Mouse (Mus musculus): ENCODE results near the gene Aym1. TPM values are rescaled to one million over a fixed set of nuclear protein-coding genes. Genes with fewer than 3 reads are reported as not detected.
"Not testable (repeated sequence)": the region's sequence is repeated elsewhere in the genome, so short reads cannot be mapped to it uniquely, and the experiment has no call there.

Gene Aym1
- polyA plus RNA-seq, 1 experiment from 2014 or later: not detected

GRCm38 (mm10) chr5:113362258-113362996 lies 5.3 kb downstream of the Aym1 start:
- WGBS: 84% methylated on average over 9 of the region's 9 CpGs
- DNase-seq (ENCODE audit: low spot score): no peak
- Histone ChIP-seq H3K4me1 (replicated peaks; ENCODE audit: control insufficient read depth, insufficient read depth, low read length) (0 out of 2 replicates have a peak, but pooled peaks cover 4% of the 10 kb centered on the region), H3K4me2 (replicated peaks; ENCODE audit: low read depth, low read length) (no peak overlapping the region), H3K9ac (ENCODE audit: low read depth, low read length) (no peak overlapping the region), H3K9me3 (ENCODE audit: control insufficient read depth, low read length) (no peaks in the 10 kb centered on the region), H3K36me3 (ENCODE audit: control insufficient read depth, insufficient read depth, low read length) (no peaks in the 10 kb centered on the region), H3K27ac (ENCODE audit: low read depth, low read length) (no peak overlapping the region), H3K4me3 (ENCODE audit: low read depth, low read length) (no peak overlapping the region), H3K27me3 (ENCODE audit: control insufficient read depth, insufficient read depth, low read length) (0 out of 2 replicates have a peak, but pooled peaks cover 3% of the 10 kb centered on the region)
- no peak for ATAC-seq (ENCODE audit: low FRiP score)

- H3K9me3 ChIP-seq (ENCODE audit: control insufficient read depth, low read length): no peaks in the 10 kb centered on the region
- no peak for DNase-seq (ENCODE audit: low spot score)
Observed at GRCm38 (mm10) chr5:113363177-113363576, 6.1 kb downstream of the Aym1 start.

GRCm38 (mm10) chr5:113365921-113366320 lies 8.8 kb downstream of the Aym1 start:
- DNase-seq (ENCODE audit: low spot score) (peak; percentile 89), ATAC-seq (ENCODE audit: low FRiP score) (no peak)
- no peaks in the 10 kb centered on the region for H3K9me3 ChIP-seq (ENCODE audit: control insufficient read depth, low read length)
- no peak overlapping the region for H3K4me3 ChIP-seq (ENCODE audit: low read depth, low read length)
- 0 out of 2 replicates have a peak, but pooled peaks cover 3% of the 10 kb centered on the region for H3K27me3 ChIP-seq (ENCODE audit: control insufficient read depth, insufficient read depth, low read length)
- WGBS: 4% methylated on average over 20 of the region's 20 CpGs
- no peak overlapping the region for H3K27ac ChIP-seq (ENCODE audit: low read depth, low read length)
- no peaks in the 10 kb centered on the region for H3K36me3 ChIP-seq (ENCODE audit: control insufficient read depth, insufficient read depth, low read length)
- no peak overlapping the region; the same call in 1 of the 2 replicates for H3K4me2 ChIP-seq (replicated peaks; ENCODE audit: low read depth, low read length)
- H3K9ac ChIP-seq (ENCODE audit: low read depth, low read length): no peak overlapping the region
- no peaks in the 10 kb centered on the region for H3K4me1 ChIP-seq (replicated peaks; ENCODE audit: control insufficient read depth, insufficient read depth, low read length)

More at GRCm38 (mm10) chr5:113363177-113363576, 6.1 kb downstream of the Aym1 start:
- Histone ChIP-seq H3K27ac (ENCODE audit: low read depth, low read length) (no peak overlapping the region), H3K4me3 (ENCODE audit: low read depth, low read length) (no peak overlapping the region), H3K9ac (ENCODE audit: low read depth, low read length) (no peak overlapping the region), H3K4me2 (replicated peaks; ENCODE audit: low read depth, low read length) (no peak overlapping the region), H3K27me3 (ENCODE audit: control insufficient read depth, insufficient read depth, low read length) (0 out of 2 replicates have a peak, but pooled peaks cover 3% of the 10 kb centered on the region), H3K36me3 (ENCODE audit: control insufficient read depth, insufficient read depth, low read length) (no peaks in the 10 kb centered on the region), H3K4me1 (replicated peaks; ENCODE audit: control insufficient read depth, insufficient read depth, low read length) (0 out of 2 replicates have a peak, but pooled peaks cover 4% of the 10 kb centered on the region)
- 90% methylated on average over 8 of the region's 8 CpGs for whole genome bisulfite sequencing
- no peak for ATAC-seq (ENCODE audit: low FRiP score)

GRCm38 (mm10) chr5:113367726-113368125 lies 10.6 kb downstream of the Aym1 start:
- H3K27me3 ChIP-seq (ENCODE audit: control insufficient read depth, insufficient read depth, low read length); H3K4me2 ChIP-seq (replicated peaks; ENCODE audit: low read depth, low read length); H3K4me3 ChIP-seq (ENCODE audit: low read depth, low read length); DNase-seq (ENCODE audit: low spot score); H3K27ac ChIP-seq (ENCODE audit: low read depth, low read length); H3K4me1 ChIP-seq (replicated peaks; ENCODE audit: control insufficient read depth, insufficient read depth, low read length); ATAC-seq (ENCODE audit: low FRiP score); H3K9ac ChIP-seq (ENCODE audit: low read depth, low read length); H3K9me3 ChIP-seq (ENCODE audit: control insufficient read depth, low read length); H3K36me3 ChIP-seq (ENCODE audit: control insufficient read depth, insufficient read depth, low read length): not testable (repeated sequence)

- H3K4me2 ChIP-seq (replicated peaks; ENCODE audit: low read depth, low read length): no peak overlapping the region
- H3K27ac ChIP-seq (ENCODE audit: low read depth, low read length): no peak overlapping the region
- H3K36me3 ChIP-seq (ENCODE audit: control insufficient read depth, insufficient read depth, low read length): no peaks in the 10 kb centered on the region
- DNase-seq (ENCODE audit: low spot score) (no peak), ATAC-seq (ENCODE audit: low FRiP score) (no peak)
- H3K4me1 ChIP-seq (replicated peaks; ENCODE audit: control insufficient read depth, insufficient read depth, low read length): peaks cover 3% of the 10 kb centered on the region; the same call in 1 of the 2 replicates
- H3K9ac ChIP-seq (ENCODE audit: low read depth, low read length): no peak overlapping the region
- no peaks in the 10 kb centered on the region for H3K27me3 ChIP-seq (ENCODE audit: control insufficient read depth, insufficient read depth, low read length)
- no peak overlapping the region for H3K4me3 ChIP-seq (ENCODE audit: low read depth, low read length)
- WGBS: 84% methylated on average over 17 of the region's 17 CpGs
- H3K9me3 ChIP-seq (ENCODE audit: control insufficient read depth, low read length): no peaks in the 10 kb centered on the region
Observed at GRCm38 (mm10) chr5:113369262-113369868, 12.3 kb downstream of the Aym1 start.

- DNase-seq (ENCODE audit: low spot score) (no peak), ATAC-seq (ENCODE audit: low FRiP score) (no peak)
- Histone ChIP-seq H3K4me3 (ENCODE audit: low read depth, low read length) (no peak overlapping the region), H3K4me1 (replicated peaks; ENCODE audit: control insufficient read depth, insufficient read depth, low read length) (peaks cover 3% of the 10 kb centered on the region; the same call in 1 of the 2 replicates), H3K36me3 (ENCODE audit: control insufficient read depth, insufficient read depth, low read length) (no peaks in the 10 kb centered on the region), H3K4me2 (replicated peaks; ENCODE audit: low read depth, low read length) (no peak overlapping the region), H3K9me3 (ENCODE audit: control insufficient read depth, low read length) (no peaks in the 10 kb centered on the region), H3K27me3 (ENCODE audit: control insufficient read depth, insufficient read depth, low read length) (no peaks in the 10 kb centered on the region), H3K9ac (ENCODE audit: low read depth, low read length) (no peak overlapping the region), H3K27ac (ENCODE audit: low read depth, low read length) (no peak overlapping the region)
- 68% methylated on average over 4 of the region's 4 CpGs for WGBS
Observed at GRCm38 (mm10) chr5:113372449-113372848, 15.4 kb downstream of the Aym1 start.

- H3K4me2 ChIP-seq (replicated peaks; ENCODE audit: low read depth, low read length): peak overlapping the region; percentile 65
- H3K9me3 ChIP-seq (ENCODE audit: control insufficient read depth, low read length): no peaks in the 10 kb centered on the region
- DNase-seq (ENCODE audit: low spot score): peak; percentile 90
- H3K27ac ChIP-seq (ENCODE audit: low read depth, low read length): 0 out of 2 replicates have a peak overlapping the region, but pooled peaks have one; percentile 7
- H3K9ac ChIP-seq (ENCODE audit: low read depth, low read length): peak overlapping the region; percentile 50
- ATAC-seq (ENCODE audit: low FRiP score): peak; percentile 43; the same call in 1 of the 2 replicates
- no peaks in the 10 kb centered on the region for H3K27me3 ChIP-seq (ENCODE audit: control insufficient read depth, insufficient read depth, low read length)
- no peaks in the 10 kb centered on the region for H3K36me3 ChIP-seq (ENCODE audit: control insufficient read depth, insufficient read depth, low read length)
- WGBS: 2% methylated on average over 33 of the region's 33 CpGs
- peaks cover 3% of the 10 kb centered on the region; the same call in 1 of the 2 replicates for H3K4me1 ChIP-seq (replicated peaks; ENCODE audit: control insufficient read depth, insufficient read depth, low read length)
- H3K4me3 ChIP-seq (ENCODE audit: low read depth, low read length): peak overlapping the region; percentile 23
Observed at GRCm38 (mm10) chr5:113372995-113373950, 16.2 kb downstream of the Aym1 start.

- H3K4me2 ChIP-seq (replicated peaks; ENCODE audit: low read depth, low read length): no peak overlapping the region
- peaks cover 3% of the 10 kb centered on the region; the same call in 1 of the 2 replicates for H3K4me1 ChIP-seq (replicated peaks; ENCODE audit: control insufficient read depth, insufficient read depth, low read length)
- no peak overlapping the region for H3K4me3 ChIP-seq (ENCODE audit: low read depth, low read length)
- H3K27me3 ChIP-seq (ENCODE audit: control insufficient read depth, insufficient read depth, low read length): no peaks in the 10 kb centered on the region
- DNase-seq (ENCODE audit: low spot score) (no peak), ATAC-seq (ENCODE audit: low FRiP score) (no peak)
- no peak overlapping the region for H3K9ac ChIP-seq (ENCODE audit: low read depth, low read length)
- no peaks in the 10 kb centered on the region for H3K36me3 ChIP-seq (ENCODE audit: control insufficient read depth, insufficient read depth, low read length)
- no peaks in the 10 kb centered on the region for H3K9me3 ChIP-seq (ENCODE audit: control insufficient read depth, low read length)
- H3K27ac ChIP-seq (ENCODE audit: low read depth, low read length): no peak overlapping the region
- 70% methylated on average over 10 of the region's 10 CpGs for WGBS
Observed at GRCm38 (mm10) chr5:113374290-113374689, 17.2 kb downstream of the Aym1 start.
